Mouse (Mus musculus): ENCODE measurements around the gene Fgfr4.

The Fgfr4 gene

DNA sequence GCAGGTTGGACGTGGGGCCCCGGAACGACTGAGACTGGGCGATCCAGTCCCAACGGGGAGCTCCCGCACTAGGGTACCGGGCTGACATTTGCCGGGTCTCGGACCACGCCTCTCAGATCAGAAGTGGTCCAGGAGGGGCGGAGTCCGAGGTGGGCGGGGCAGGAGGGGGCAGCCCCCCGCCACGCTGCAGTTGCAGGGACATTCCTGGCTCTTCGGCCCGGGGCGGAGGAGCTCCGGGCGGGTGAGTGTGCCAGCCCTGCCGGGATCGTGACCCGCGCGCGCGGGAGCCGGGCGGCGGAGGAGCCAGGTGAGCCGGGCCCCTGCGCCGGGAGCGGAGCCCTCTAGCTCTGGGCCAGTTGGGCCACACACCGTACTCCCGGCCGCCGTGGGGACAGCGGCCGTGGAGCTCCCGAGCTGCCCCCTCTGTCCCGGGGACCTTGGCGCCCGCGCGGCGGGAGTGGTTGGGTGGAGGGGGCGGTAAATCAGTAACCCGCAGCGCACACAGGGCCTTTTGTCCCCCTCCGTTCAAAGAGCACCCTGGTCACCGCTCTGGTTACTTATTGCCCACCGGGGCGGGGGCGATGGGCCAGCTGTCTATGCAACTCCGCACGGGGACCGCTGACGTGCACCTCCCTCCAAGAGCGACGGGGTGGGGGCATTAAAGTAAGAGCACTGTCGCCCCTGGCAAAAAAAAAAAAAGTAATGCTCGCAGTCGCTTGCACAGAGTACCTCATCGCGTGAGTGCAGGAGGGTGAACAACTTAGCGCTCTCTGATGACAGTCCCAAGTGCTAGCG, at the start of gene Fgfr4:
Fgfr4 (plus strand) TSS at position 20 of the 795 bp plus-strand sequence.
- DNase-seq (ENCODE audit: low spot score in 2 of 2) = no peak

DNA sequence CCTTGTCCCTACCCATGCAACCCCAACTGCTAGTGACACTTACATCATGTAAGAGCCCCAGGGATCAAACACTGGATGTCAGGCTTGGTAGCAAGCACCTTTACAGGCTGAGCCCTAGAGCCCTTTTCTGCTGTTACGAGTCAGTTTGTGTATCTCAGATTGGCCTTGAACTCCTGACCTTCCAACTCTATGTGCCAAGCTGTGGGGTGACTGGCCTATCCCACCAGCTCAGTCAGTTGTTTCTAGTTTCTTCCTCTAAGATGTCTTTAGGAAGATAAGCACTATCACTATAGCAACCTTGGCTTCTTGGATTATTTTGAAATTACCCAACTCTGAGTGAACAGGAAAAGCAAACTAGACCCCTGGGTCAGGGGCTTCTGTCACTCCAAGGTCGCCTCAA, 49.1 kb upstream of the Fgfr4 start:
- no peak for DNase-seq (ENCODE audit: low spot score in 2 of 2)

DNA sequence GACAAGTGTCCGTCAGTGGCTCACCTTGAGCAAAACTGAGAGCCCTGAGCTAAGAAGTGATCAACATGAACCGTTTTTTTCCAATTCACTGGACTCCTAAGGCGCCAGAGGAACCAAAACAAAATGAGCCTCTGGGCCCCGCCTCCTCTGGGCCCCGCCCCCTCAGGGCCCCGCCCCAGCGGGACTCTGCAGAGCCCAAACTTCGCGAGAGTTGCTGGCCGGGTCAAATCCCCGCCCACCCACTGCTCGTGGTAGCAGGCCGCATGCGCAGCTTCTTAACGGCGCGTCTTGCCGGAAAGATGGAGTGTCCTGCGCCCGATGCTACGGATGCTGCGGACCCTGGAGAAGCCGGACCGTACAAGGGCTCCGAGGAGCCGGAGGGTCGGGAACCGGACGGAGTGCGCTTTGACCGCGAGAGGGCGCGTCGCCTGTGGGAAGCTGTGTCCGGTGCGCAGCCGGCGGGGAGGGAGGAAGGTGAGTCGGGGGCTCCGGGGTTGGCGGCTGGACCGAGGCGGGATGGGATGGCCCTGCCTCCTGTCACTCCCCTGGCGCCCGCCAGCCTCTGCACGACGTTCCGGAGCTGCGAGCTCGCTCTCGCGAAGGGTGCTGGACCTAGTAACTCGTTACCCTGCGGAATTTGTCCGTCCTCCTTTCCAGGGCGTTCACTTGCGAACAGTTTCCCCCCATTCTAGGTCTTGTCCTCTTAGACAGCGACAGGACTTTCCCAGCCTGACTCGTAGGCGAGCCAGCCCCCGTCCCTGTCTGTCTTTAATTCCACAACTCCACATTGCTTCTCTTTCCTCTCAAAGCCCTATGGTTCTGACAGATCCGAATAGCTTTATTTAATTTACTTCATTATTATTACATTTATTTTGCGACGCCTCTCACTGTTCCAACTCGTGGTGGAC, 47.1 kb upstream of the Fgfr4 start, which contains the start of gene Zfp346:
Zfp346 (plus strand) TSS at position 267 of the 908 bp plus-strand sequence.
- peak; percentile 94 to 97 for DNase-seq (ENCODE audit: low spot score in 2 of 2)

DNA sequence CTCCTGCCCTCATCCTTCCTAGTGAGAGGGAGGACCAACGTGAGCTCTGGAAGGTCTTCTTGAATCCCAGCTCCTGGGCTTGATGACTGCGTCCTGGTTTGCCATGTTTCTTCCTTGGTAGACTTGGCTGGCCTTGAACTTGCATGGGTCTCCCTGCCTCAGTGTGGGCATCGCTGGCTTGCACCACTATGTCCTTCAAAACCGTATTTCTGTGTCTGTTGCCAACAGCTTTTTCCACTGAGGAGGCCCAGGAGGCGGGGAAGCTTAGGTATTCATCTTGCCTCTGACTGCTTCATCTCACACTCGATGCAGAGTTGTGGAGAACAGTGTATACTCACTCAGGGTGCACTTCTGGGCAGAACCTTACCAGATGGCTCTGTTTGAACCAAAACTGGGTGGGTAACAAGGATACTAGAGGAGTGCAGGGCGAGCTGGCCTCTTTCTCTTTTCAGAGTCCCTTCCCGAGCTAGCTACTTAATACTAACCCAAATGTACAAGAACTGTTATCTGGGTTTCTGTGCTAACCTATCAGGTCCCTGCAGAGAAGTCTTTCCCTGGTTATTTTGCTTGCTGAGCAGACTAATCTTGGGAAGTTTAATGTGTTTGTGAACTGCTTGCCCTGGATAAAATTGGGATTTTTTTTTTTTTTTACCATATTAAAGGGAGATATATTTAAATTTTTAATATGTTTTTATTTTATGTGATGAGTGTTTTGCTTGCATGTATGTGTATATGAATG, 46.3 kb upstream of the Fgfr4 start:
- peak in 1 of 2 experiments; percentile 22 for DNase-seq (ENCODE audit: low spot score in 2 of 2)

DNA sequence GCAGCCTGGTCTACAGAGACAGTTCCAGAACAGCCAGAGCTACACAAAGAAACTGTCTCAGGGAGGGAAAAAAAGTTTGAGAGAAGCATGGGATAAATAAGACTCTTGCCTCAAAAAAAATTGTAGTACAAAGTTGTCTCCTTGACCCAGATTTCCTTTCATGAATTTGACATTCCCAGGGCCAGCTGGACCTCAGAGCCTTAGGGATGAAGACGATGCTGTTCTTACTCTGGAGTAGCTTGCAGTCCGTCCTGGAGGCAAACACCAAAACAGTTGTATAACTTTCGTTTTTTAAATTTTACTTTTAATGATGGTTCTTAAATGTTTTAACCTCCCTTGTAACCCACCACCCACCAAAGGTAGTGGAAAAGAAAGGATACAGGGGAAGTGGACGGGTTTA, 45.3 kb upstream of the Fgfr4 start:
- DNase-seq (ENCODE audit: low spot score in 2 of 2) = no peak

DNA sequence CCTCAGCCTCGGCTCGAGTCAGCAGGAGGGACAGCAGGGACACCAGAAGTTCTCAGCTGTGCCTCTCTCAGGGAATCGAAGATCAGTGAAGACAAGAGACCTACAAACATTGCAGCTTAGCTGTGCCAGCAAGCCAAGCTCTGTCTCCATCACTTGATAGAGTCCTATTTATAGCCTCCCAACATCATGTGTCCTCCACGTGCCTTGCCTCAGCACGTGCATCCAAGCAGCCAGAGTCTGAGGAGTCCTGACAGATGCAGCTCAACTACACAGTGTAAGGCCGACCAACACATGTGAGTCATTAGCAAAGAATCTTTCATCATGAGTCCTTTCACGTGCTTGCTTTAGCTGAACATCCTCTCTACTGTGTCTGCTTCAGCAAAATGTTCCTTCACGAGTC, 44.7 kb upstream of the Fgfr4 start:
- peak; percentile 14 to 54 for DNase-seq (ENCODE audit: low spot score in 2 of 2)

DNA sequence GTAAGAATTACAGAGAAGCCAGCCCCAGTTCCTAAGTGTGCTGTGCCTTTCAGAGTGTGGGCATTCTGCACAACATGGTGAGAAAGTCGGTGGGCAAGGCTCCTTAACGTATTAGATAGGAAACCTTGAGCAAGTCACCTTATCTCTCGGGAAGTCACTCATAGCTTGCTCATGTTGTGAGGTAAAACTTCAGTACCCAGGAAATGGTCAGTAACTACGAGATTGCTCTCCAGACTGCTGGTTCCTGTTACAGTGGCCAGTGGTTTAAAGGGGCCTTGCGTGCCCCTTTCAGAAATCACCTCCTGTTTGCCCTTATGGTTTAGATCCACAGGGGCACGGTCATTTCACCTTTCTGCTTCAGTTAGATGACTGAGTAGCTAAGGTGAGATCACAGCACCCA, 38.1 kb upstream of the Fgfr4 start:
- DNase-seq (ENCODE audit: low spot score in 2 of 2) = no peak

DNA sequence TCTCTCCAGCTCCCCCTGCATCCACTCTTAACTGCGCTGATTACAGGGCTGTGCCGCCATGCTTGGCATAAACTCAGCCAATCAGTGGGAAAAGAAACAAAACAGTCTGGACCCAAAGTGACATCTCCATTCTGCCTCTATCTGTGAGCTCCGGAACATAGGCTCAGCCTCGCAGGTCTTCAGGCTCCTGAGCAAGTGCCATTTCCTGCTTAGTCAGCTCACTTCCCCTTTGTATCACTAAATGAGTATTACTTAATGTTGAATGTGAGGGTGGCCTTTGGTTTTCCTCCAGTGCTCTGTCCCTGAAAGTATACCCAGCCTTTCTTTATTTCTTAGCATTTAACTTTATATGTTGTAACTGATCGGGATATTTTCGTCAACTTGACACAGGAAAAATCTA, 27.5 kb upstream of the Fgfr4 start:
- no peak for DNase-seq (ENCODE audit: low spot score in 2 of 2)

DNA sequence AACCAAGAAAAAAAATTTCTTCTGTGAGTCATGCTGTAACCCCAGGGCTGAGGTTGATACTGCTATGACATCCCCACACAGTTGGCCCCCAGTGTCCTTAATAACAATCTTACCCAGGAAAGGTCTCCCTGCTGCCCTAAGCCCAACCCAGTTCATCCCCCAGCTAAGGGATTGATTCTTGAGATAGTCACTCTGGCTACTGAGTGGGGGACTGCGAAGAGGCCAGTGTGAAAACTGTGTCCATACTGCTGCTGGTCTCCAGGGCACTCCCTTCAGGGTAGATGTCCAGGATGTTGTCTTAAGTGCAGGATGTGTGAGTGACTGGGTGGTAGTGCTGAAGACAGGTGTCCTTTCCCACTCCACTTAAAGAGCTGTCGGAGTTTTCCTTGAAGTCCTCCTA, 19.0 kb upstream of the Fgfr4 start, which contains the start of gene Gm17617:
Gm17617 (minus strand) TSS at position 101 of the 400 bp plus-strand sequence.
- DNase-seq (ENCODE audit: low spot score in 2 of 2) = no peak

DNA sequence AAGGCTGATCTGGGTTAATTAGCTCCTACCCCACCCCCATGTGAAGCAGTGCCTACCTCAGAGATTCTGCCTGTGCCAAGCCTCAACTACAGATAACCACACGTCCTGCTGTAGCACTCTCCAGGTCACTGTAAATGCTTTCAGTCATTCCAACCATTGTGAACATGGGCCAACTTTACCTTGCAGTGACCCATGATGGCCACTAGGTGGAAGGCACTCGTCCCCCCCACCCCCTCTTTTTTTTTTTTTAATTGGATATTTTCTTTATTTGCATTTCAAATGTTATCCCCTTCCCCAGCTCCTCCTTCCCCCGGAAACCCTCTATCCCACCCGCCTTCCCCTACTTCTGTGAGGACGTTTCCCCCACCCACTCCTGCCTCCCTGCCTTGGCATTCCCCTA, 17.1 kb upstream of the Fgfr4 start:
- DNase-seq (ENCODE audit: low spot score in 2 of 2) = no peak

DNA sequence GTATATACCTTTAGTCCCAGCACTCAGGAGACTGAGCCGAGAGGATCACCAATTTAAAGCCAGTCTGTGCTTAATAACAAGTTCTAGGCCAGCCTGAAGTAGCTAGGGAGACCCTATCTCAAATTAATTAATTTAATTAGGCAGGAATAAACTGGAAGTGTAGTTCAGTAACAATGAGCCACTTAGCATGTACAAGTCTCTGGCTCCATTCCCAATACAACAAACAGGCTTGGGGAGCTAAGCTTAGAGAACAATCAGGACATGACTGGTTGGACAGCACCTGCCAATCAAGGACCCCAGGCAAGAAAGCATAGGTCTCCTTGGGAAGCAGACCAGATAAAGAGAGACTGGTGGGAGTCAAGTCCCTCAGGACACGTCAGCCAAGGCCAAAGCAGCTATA, 12.2 kb upstream of the Fgfr4 start:
- no peak for DNase-seq (ENCODE audit: low spot score in 2 of 2)

DNA sequence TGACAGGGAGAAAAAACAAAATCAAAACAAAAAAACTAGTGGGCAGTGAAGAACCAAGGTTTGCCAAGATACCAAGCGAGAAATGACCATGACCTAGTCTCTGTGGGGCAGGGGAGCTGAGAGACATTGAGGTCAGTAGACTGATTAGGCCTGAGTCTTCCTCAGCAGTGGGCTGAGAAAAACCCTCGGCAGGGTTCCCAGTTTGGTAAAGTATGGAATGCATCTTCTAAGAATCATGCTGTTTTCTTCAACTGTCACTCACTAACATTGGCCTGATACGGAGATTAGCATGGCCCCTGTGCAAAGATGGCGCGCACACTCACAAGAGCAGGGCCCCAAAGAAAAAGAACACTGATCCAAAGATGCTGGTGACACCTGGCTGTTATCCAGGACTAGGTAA, 1.5 kb downstream of the Fgfr4 start:
- no peak for DNase-seq (ENCODE audit: low spot score in 2 of 2)

DNA sequence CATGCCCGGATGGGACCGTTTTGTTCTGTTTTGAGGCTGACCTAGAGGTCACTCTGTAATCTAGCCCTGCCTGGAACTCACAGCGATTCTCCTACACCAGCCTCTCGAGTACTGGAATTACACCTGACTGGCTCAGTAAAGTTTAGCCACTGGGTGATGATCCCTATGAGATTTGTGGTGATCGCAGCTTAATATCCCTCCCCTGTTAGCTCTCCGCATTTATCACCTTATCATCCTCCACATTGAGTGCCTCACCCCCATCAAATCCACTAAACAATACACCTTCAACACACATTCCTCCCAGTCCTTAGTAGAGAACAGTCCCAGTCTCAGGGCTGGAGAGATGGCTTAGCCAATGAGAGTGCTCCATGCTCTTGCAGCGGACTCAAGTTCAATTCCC, 9.9 kb downstream of the Fgfr4 start:
- no peak for DNase-seq (ENCODE audit: low spot score in 2 of 2)

DNA sequence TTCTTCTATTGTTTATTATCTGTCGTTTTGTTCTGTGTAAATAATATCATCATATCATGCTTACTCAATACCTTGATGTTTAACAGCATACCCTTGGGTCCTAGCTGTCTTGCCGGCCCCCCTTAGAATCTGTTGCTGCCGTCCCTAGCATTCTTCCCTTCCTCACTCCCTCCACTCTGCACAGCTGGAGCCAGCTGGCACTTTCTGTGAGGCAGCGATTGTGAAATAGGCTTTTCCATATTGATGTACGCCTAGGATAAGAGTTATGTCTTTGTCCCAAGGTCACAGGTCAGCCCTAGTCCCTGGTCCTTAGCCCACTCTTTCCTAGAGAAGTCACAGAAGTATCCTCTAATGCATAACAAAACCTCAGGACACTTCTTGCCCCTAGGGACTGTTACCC, 11.1 kb downstream of the Fgfr4 start:
- no peak for DNase-seq (ENCODE audit: low spot score in 2 of 2)

DNA sequence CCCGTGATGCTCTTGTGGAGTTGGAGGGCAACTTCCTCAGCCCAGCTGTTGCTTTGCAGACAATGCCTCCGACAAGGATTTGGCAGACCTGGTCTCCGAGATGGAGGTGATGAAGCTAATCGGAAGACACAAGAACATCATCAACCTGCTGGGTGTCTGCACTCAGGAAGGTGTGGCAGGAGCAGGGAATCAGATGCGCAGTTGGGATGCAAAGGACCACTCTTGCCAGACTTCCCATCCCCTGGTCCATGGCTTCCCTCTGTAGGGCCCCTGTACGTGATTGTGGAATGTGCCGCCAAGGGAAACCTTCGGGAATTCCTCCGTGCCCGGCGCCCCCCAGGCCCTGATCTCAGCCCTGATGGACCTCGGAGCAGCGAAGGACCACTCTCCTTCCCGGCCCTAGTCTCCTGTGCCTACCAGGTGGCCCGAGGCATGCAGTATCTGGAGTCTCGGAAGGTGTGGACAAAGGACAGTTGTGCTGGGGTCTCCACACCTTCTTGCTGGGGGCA, 13.4 kb downstream of the Fgfr4 start:
- no peak for DNase-seq (ENCODE audit: low spot score in 2 of 2)

DNA sequence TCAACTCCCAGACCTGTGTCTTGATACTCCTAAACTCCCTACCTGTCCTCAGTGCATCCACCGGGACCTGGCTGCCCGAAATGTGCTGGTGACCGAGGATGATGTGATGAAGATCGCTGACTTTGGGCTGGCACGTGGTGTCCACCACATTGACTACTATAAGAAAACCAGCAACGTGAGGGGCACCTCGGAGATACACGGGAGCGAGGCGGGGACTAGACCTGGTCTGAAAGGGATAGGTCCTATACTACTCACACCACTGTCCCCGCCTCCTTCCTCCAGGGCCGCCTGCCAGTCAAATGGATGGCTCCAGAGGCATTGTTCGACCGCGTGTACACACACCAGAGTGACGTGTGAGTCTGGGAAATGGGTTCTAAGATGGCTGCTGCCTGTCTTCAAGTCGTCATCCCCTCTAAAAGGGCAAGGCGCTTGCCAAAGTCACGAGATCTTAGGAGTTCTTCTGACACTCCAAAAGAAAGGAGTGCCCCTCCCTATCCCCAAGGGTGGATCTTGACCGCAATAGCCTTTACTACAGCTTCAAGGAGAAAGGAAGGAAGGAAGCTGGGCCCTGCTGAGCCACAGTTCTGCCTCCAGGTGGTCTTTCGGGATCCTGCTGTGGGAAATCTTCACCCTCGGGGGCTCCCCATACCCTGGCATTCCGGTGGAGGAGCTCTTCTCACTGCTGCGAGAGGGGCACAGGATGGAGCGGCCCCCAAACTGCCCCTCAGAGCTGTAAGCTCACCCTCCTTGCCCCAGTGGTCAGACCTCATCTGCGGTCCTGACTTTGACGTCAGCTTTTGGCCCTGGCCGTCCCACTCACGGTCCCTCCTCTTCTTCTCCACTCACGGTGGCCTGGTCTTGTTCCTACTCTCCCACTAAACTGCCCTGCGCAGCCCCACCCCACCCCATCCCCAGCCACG, 14.6 kb downstream of the Fgfr4 start:
- no peak for DNase-seq (ENCODE audit: low spot score in 2 of 2)

DNA sequence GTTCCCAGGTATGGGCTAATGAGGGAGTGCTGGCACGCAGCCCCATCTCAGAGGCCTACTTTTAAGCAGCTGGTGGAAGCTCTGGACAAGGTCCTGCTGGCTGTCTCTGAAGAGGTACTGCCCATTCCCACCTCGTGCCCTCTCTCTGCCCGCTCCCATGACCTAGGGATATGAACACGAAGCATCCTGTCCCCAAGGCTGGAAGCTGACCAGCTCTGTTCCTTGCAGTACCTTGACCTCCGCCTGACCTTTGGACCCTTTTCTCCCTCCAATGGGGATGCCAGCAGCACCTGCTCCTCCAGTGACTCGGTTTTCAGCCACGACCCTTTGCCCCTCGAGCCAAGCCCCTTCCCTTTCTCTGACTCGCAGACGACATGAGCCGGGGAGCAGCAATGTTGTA, 15.4 kb downstream of the Fgfr4 start:
- DNase-seq (ENCODE audit: low spot score in 2 of 2) = no peak

DNA sequence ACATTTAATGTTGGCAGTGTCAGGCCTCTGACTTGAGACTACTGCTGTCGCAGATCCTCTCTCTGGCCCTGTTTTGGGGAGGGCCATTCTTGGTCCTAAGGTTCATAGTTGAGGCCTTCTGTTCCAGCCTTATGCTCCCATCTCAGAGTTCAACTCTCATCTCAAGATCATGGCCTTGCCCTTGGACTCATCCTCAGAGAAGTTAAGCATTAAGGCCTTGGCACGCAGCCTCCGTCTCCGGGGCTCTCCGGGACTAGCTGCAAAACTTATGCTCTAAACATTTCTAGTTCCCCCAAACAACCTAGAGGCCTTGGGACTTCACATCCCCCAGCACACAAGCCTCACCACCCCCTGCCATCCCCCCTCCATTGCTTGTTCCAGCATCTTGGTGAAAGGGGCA, 15.8 kb downstream of the Fgfr4 start:
- no peak for DNase-seq (ENCODE audit: low spot score in 2 of 2)

DNA sequence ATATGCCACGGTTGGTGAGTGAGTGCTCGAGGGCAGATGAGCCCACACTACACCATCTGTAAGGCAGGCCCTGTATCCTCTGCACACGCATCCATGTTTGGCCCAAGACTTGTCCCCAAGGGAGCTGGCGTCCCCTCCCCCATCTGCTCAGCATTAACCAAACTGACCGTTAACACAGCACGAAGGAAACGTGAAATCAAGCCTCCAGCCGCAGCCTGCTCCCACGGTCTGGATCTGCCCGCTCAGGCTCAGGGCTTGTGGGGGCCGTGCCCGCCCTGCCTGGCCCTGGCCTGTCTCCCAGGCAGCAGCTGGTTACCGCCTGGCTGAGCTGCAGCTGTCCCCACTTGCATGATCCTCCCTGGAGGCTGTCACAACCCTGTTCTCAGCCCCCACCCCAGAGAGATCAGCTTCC, 16.5 kb downstream of the Fgfr4 start:
- peak; percentile 44 to 55 for DNase-seq (ENCODE audit: low spot score in 2 of 2)

DNA sequence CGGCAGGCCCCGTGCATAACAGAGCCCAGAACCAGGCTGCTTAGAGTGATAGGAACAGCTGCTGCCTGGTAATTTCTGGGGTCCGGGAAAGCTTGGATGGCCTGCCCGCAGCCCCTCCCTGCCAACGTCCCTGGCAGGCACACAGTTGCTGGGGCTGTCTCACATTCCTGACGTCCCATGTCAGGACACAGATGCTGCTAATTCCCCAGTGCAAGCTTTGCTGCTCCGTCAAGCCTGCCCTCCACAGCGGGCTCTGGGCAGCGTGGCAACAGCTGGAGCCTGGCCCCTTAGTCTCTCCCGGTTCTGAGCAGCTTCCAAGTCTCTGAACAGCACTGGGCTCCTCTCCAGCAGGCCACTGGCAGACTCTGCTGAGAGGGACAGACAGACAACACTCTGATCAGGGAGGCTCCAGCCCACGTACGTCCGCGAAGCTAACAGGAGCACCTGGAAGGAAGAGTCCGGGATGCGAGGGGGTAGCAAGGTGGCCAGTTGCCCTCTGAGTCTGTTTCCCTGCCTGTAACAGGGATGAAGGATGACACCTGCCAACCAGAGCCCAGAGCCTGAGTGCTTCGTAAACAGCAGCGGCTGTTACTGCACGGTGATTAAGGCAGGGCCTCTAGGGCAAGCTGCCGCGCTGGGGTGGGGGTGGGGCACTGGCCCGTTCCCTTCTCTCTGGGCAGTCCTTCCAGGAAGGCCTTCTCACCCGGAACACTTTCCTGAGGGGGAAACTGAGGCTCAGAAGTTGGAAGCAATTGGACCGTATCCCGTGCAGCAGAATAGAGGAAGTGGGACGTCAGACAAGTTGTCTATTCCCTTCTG, 19.3 kb downstream of the Fgfr4 start:
- peak in 1 of 2 experiments; percentile 46 for DNase-seq (ENCODE audit: low spot score in 2 of 2)

Data from frontal cortex, postnatal 36 days (tissue).